Mouse (Mus musculus) midbrain, embryonic 14.5 days (tissue): ENCODE measurements around the gene Igtp. TPM values are rescaled to one million over a fixed set of nuclear protein-coding genes. Genes with fewer than 3 reads are reported as not detected.
"Not testable (repeated sequence)": the region's sequence is repeated elsewhere in the genome, so short reads cannot be mapped to it uniquely, and the experiment has no call there.

Experiments used
- ATAC-seq: fragments of 200-750 bp; cut with Nextera tagmentation; 2 replicates; pipeline ENCODE4 v1.8.0; 2017; ENCODE audit warnings: moderate number of reproducible peaks, moderate library complexity; ENCODE audit not compliant: low FRiP score, low TSS enrichment
- DNase-seq: peaks from one replicate; pipeline ENCODE4 v3.0.0-alpha.2; 2015
- H3K27ac ChIP-seq: fragments of 300-500 bp; sonication (generic); replicated peaks from 2 replicates; pipeline ENCODE4 v1.5.1; 2014; ENCODE audit warnings: mild to moderate bottlenecking, low read depth, low read length, moderate library complexity
- H3K27me3 ChIP-seq: fragments of 300-500 bp; sonication (generic); 2 replicates; pipeline ENCODE4 v1.6.1; 2014; ENCODE audit warnings: low read length, control low read depth, mixed read lengths; ENCODE audit not compliant: control insufficient read depth, insufficient read depth
- H3K36me3 ChIP-seq: fragments of 300-500 bp; sonication (generic); 2 replicates; pipeline ENCODE4 v1.6.1; 2014; ENCODE audit warnings: low read length, control low read depth; ENCODE audit not compliant: control insufficient read depth, insufficient read depth
- H3K4me1 ChIP-seq: fragments of 300-500 bp; sonication (generic); 2 replicates; pipeline ENCODE4 v1.6.1; 2014; ENCODE audit warnings: mild to moderate bottlenecking, antibody characterized with exemption, low read length, control low read depth; ENCODE audit not compliant: control insufficient read depth, insufficient read depth
- H3K4me2 ChIP-seq: fragments of 300-500 bp; sonication (generic); 2 replicates; pipeline ENCODE4 v1.6.1; 2014; ENCODE audit warnings: mild to moderate bottlenecking, low read length, moderate library complexity
- H3K4me3 ChIP-seq: fragments of 300-500 bp; sonication (generic); replicated peaks from 2 replicates; pipeline ENCODE4 v1.5.1; 2014; ENCODE audit warnings: low read depth, low read length
- H3K9ac ChIP-seq: fragments of 300-500 bp; sonication (generic); replicated peaks from 2 replicates; pipeline ENCODE4 v1.6.1; 2014; ENCODE audit warnings: mild to moderate bottlenecking, low read length, moderate library complexity
- H3K9me3 ChIP-seq: fragments of 300-500 bp; sonication (generic); 2 replicates; pipeline ENCODE4 v1.6.1; 2016; ENCODE audit warnings: low read length, control low read depth, mixed read lengths; ENCODE audit not compliant: control insufficient read depth
- WGBS: fragments of 180-500 bp; shearing (Covaris S2); extraction: QIAGEN DNeasy Blood & Tissue Kit; methylation state at CpG from one replicate; pipeline ENCODE4 v1.1.7; 2014; 5-methylcytosine and 5-hydroxymethylcytosine counted together
- polyA plus RNA-seq: library from polyadenylated mRNA; unstranded; fragments of >200 nt; fragmentation: Nextera tagmentation; extraction: Ambion mirVana; gene quantifications from 2 replicates; pipeline ENCODE4 v1.2.1, GENCODE M21; 2014

The Igtp gene
- polyA plus RNA-seq, 1 experiment from 2014 or later = 3.2 TPM

DNA sequence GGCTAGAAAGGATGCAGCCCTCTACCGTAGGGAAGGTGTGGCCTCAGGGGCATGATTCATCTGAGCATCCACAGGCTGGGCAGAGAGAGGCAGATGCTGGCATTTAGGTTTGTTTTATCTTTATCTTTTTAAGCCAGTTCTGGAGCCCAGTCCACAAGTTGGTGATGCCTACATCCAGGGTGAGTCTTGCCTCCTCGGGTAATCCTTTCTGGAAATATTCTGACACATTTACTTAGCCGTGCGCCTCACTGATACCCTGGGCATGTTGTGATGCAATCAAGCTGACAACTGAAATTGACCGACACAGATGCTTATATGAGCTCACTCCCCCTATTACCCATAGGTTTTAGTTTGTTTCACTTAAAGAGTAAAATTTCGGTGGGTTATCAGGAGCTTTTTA is 17.5 kb downstream of the Igtp start:
- ATAC-seq (no peak), DNase-seq (no peak)
- Histone ChIP-seq H3K9me3 (no peaks in the 10 kb centered on the region), H3K4me3 (no peak overlapping the region), H3K4me1 (no peaks in the 10 kb centered on the region), H3K27me3 (no peaks in the 10 kb centered on the region), H3K27ac (no peak overlapping the region), H3K36me3 (no peaks in the 10 kb centered on the region), H3K4me2 (no peak overlapping the region), H3K9ac (no peak overlapping the region)
- 89% methylated on average over 6 of the region's 6 CpGs for WGBS

DNA sequence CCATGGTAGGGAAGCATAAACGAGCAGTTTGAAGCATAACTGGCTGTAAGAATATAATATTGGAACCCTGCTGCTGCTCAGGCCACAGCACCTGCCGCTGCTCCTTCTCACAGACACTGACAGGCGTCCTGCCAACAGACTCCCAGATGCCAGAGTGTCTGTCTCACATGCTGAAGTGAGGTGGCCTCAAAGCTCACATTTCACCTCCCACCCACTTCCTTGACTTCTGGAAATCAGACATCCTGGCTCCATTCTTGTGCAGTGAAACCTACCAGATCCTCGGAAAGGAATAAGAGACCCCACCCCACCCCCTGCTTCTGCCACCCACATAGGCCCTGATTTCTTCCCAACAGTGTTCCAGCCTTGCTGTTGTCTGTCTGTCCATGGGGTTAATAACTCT is 24.4 kb downstream of the Igtp start:
- no peak for ATAC-seq
- H3K4me2 ChIP-seq = no peak overlapping the region
- H3K9ac ChIP-seq = no peak overlapping the region
- no peaks in the 10 kb centered on the region for H3K36me3 ChIP-seq
- no peak overlapping the region for H3K27ac ChIP-seq
- no peak overlapping the region for H3K4me3 ChIP-seq
- H3K27me3 ChIP-seq = no peaks in the 10 kb centered on the region
- H3K4me1 ChIP-seq = no peaks in the 10 kb centered on the region
- H3K9me3 ChIP-seq = no peaks in the 10 kb centered on the region
- no peak for DNase-seq
- 42% methylated on average over 4 of the region's 4 CpGs for WGBS

- H3K4me3 ChIP-seq = no peak overlapping the region
- WGBS = 71% methylated on average over 7 of the region's 7 CpGs
- H3K4me1 ChIP-seq = no peaks in the 10 kb centered on the region
- H3K27ac ChIP-seq = no peak overlapping the region
- no peaks in the 10 kb centered on the region for H3K9me3 ChIP-seq
- no peak overlapping the region for H3K4me2 ChIP-seq
- DNase-seq (no peak), ATAC-seq (no peak)
- H3K27me3 ChIP-seq = no peaks in the 10 kb centered on the region
- no peaks in the 10 kb centered on the region for H3K36me3 ChIP-seq
- no peak overlapping the region for H3K9ac ChIP-seq
Measured at GRCm38 (mm10) chr11:58224313-58224712, 25.0 kb downstream of the Igtp start.

- H3K4me3 ChIP-seq, H3K4me2 ChIP-seq, H3K27me3 ChIP-seq, H3K9ac ChIP-seq, H3K27ac ChIP-seq, H3K9me3 ChIP-seq, ATAC-seq, H3K36me3 ChIP-seq, DNase-seq, H3K4me1 ChIP-seq: not testable (repeated sequence)
- 85% methylated on average over 2 of the region's 2 CpGs for WGBS
Measured at GRCm38 (mm10) chr11:58224872-58225271, 25.5 kb downstream of the Igtp start.

- Histone ChIP-seq H3K4me3 (no peak overlapping the region), H3K9ac (no peak overlapping the region), H3K9me3 (no peaks in the 10 kb centered on the region), H3K27me3 (no peaks in the 10 kb centered on the region), H3K4me2 (no peak overlapping the region), H3K36me3 (no peaks in the 10 kb centered on the region), H3K4me1 (no peaks in the 10 kb centered on the region), H3K27ac (no peak overlapping the region)
- DNase-seq = peak; percentile 77
- no peak for ATAC-seq
- 10% methylated on average over 5 of the region's 5 CpGs for WGBS
Measured at GRCm38 (mm10) chr11:58225655-58226054, 26.3 kb downstream of the Igtp start.

GRCm38 (mm10) chr11:58226425-58226824 is 27.1 kb downstream of the Igtp start:
- Histone ChIP-seq H3K27me3 (no peaks in the 10 kb centered on the region), H3K4me2 (no peak overlapping the region), H3K36me3 (no peaks in the 10 kb centered on the region), H3K27ac (no peak overlapping the region), H3K9me3 (no peaks in the 10 kb centered on the region), H3K4me1 (no peaks in the 10 kb centered on the region), H3K9ac (no peak overlapping the region), H3K4me3 (no peak overlapping the region)
- ATAC-seq (no peak), DNase-seq (no peak)

- DNase-seq, H3K36me3 ChIP-seq, H3K4me3 ChIP-seq, H3K27ac ChIP-seq, H3K4me1 ChIP-seq, H3K9me3 ChIP-seq, ATAC-seq, H3K9ac ChIP-seq, H3K27me3 ChIP-seq, H3K4me2 ChIP-seq: not testable (repeated sequence)
- 94% methylated on average over 1 of the region's 2 CpGs for WGBS
Measured at GRCm38 (mm10) chr11:58228021-58228420, 28.7 kb downstream of the Igtp start.

- Histone ChIP-seq H3K4me3 (no peak overlapping the region), H3K27me3 (no peaks in the 10 kb centered on the region), H3K4me1 (0 out of 2 replicates have a peak, but pooled peaks cover 4% of the 10 kb centered on the region), H3K27ac (no peak overlapping the region), H3K36me3 (no peaks in the 10 kb centered on the region), H3K9ac (no peak overlapping the region), H3K4me2 (no peak overlapping the region), H3K9me3 (no peaks in the 10 kb centered on the region)
- DNase-seq (no peak), ATAC-seq (no peak)
- 69% methylated on average over 16 of the region's 16 CpGs for WGBS
Measured at GRCm38 (mm10) chr11:58230396-58230910, 31.1 kb downstream of the Igtp start.

DNA sequence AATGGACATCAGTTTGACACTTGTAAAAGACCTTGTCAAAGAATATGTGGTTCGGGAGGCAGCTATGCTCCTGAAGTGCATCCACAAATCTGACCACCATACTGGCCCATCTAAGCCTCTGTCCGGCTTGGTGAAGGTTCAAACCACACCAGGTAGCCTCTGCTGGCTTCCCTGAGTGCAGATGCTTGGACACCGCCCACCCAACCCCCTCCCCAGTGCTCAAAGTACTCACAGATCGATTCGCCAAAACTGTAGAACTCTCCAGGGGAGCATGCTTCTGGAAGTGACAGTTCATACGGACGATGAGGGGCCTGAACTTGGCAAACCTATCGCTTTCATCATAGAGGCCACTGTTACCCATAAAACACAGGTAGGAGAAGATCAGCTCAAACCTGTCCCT is 31.8 kb downstream of the Igtp start:
- Histone ChIP-seq H3K9ac (no peak overlapping the region), H3K4me1 (0 out of 2 replicates have a peak, but pooled peaks cover 4% of the 10 kb centered on the region), H3K4me2 (no peak overlapping the region), H3K27ac (no peak overlapping the region), H3K36me3 (no peaks in the 10 kb centered on the region), H3K27me3 (no peaks in the 10 kb centered on the region), H3K9me3 (no peaks in the 10 kb centered on the region), H3K4me3 (no peak overlapping the region)
- 94% methylated on average over 8 of the region's 8 CpGs for WGBS
- DNase-seq = no peak
- no peak for ATAC-seq
